Mouse (Mus musculus) megakaryocyte progenitor cell, adult 5-6 weeks (primary cell): Measurements from ENCODE around the gene Slc13a3. TPM values are rescaled to one million over a fixed set of nuclear protein-coding genes. Genes with fewer than 3 reads are reported as not detected.

Experiments used
- ATAC-seq: replicated peaks from 2 replicates; pipeline ENCODE4 v1.8.0; 2016; ENCODE audit warnings: mild to moderate bottlenecking, moderate TSS enrichment, inconsistent platforms; ENCODE audit not compliant: poor library complexity
- total RNA-seq, 2 experiments: library from RNA; stranded (forward) in 1 of 2; stranded (reverse) in 1 of 2; fragments of 157-497, 149-512 nt in 1 of 2; fragments of 200-1000 nt in 1 of 2; gene quantifications; 2 replicates each; pipeline versions ENCODE4 v1.2.3 to v1.2.4; 2015 to 2017

The Slc13a3 gene
- total RNA-seq, 2 experiments from 2014 or later: 0.08 TPM; not detected in 1

GRCm38 (mm10) chr2:165368496-165368895, 104.5 kb downstream of the Slc13a3 start, which contains the start of gene Zfp663:
Gene Zfp663, minus strand, starts transcription at chr2:165368729.
- no peak for ATAC-seq

- no peak for ATAC-seq
Observed at GRCm38 (mm10) chr2:165367868-165368439, 105.1 kb downstream of the Slc13a3 start.

- peak; percentile 81 for ATAC-seq
Observed at GRCm38 (mm10) chr2:165367047-165367520, 105.9 kb downstream of the Slc13a3 start.

- peak; percentile 71 for ATAC-seq
Observed at GRCm38 (mm10) chr2:165364334-165365091, 108.5 kb downstream of the Slc13a3 start.

- no peak for ATAC-seq
Observed at GRCm38 (mm10) chr2:165363282-165363681, 109.7 kb downstream of the Slc13a3 start.

- ATAC-seq: peak; percentile 91
Observed at GRCm38 (mm10) chr2:165360861-165361260, 112.2 kb downstream of the Slc13a3 start.

Other genes with a start within 250 kb of the Slc13a3 start
- not detected in 2 replicates for gene Cdh22, start 238.4 kb downstream of the Slc13a3 start, total RNA-seq (2015)
- not detected in 2 replicates for gene Cdh22, start 238.4 kb downstream of the Slc13a3 start, total RNA-seq (2017)
- gene Slc35c2, start 185.4 kb downstream of the Slc13a3 start, total RNA-seq (2015): 45.9 and 57.3 TPM in 2 replicates
- 64.5 and 76.7 TPM in 2 replicates for gene Slc35c2, start 185.4 kb downstream of the Slc13a3 start, total RNA-seq (2017)
- 45.9 and 49.3 TPM in 2 replicates for gene Elmo2, start 146.8 kb downstream of the Slc13a3 start, total RNA-seq (2015)
- 30.6 and 32.2 TPM in 2 replicates for gene Elmo2, start 146.8 kb downstream of the Slc13a3 start, total RNA-seq (2017)
- not detected in 2 replicates for gene Zfp663, start 104.5 kb downstream of the Slc13a3 start, total RNA-seq (2015)
- not detected in 2 replicates for gene Zfp663, start 104.5 kb downstream of the Slc13a3 start, total RNA-seq (2017)
- not detected in 2 replicates for gene Zfp334, start 85.0 kb downstream of the Slc13a3 start, total RNA-seq (2015)
- gene Zfp334, start 85.0 kb downstream of the Slc13a3 start, total RNA-seq (2017): not detected in 2 replicates
- gene Ocstamp, start 72.8 kb downstream of the Slc13a3 start, total RNA-seq (2015): not detected in 2 replicates
- gene Ocstamp, start 72.8 kb downstream of the Slc13a3 start, total RNA-seq (2017): not detected in 2 replicates
- gene Trp53rka, start 20.1 kb upstream of the Slc13a3 start, total RNA-seq (2015): 6.7 and 9.4 TPM in 2 replicates
- 7.6 and 8.6 TPM in 2 replicates for gene Trp53rka, start 20.1 kb upstream of the Slc13a3 start, total RNA-seq (2017)
- gene Slc2a10, start 30.6 kb upstream of the Slc13a3 start, total RNA-seq (2015): 0.05 and 0.12 TPM in 2 replicates
- gene Slc2a10, start 30.6 kb upstream of the Slc13a3 start, total RNA-seq (2017): 0.21 and 0.57 TPM in 2 replicates
- gene Eya2, start 121.8 kb upstream of the Slc13a3 start, total RNA-seq (2015): 1.7 TPM in 2 replicates
- 0.33 and 1.8 TPM in 2 replicates for gene Eya2, start 121.8 kb upstream of the Slc13a3 start, total RNA-seq (2017)